Mouse (Mus musculus) olfactory bulb, adult 2 months (tissue): ENCODE results near the gene Arhgef19.

Source experiments
- CTCF ChIP-seq: fragments of 200-500 bp; IDR thresholded peaks from 2 replicates; pipeline ENCODE4 v1.5.1; 2012; ENCODE audit warnings: low read depth, mild to moderate bottlenecking, low read length, moderate library complexity; ENCODE audit not compliant: insufficient read depth
- POLR2A ChIP-seq: fragments of 200-500 bp; IDR thresholded peaks from 2 replicates; pipeline ENCODE4 v1.6.1; 2012; ENCODE audit warnings: mild to moderate bottlenecking, low read depth, low read length, moderate library complexity; ENCODE audit not compliant: insufficient read depth

DNA sequence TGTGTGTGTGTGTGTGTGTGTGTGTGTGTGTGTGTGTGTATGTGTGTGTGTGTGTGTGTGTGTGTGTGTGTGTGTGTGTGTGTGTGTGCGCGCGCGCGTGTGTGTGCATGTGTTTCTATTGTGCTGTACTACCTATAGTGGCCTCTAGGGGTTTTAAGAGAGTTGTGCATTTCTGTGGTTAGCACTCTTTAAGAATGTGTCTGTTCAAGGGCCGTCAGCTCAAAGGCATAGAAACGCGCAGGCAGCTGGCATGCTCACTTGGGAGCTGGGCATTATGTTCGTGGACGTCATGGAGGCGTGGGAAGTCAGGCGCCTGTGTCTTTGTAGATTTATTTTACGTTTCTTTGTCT lies 41.6 kb upstream of the Arhgef19 start:
- TF ChIP-seq POLR2A (no peak), CTCF (no peak)
